Mouse (Mus musculus) lung, postnatal 10 days (tissue): ENCODE results near the gene Fign.
A peak's percentile ranks its signal among the peaks of the same experiment; 100 is the strongest.

ENCODE experiments used
- DNase-seq: peaks from one replicate; pipeline ENCODE4 v3.0.0; 2021

The Fign gene

GRCm38 (mm10) chr2:64048142-64048541, 49.7 kb downstream of the Fign start:
- DNase-seq: no peak

DNA sequence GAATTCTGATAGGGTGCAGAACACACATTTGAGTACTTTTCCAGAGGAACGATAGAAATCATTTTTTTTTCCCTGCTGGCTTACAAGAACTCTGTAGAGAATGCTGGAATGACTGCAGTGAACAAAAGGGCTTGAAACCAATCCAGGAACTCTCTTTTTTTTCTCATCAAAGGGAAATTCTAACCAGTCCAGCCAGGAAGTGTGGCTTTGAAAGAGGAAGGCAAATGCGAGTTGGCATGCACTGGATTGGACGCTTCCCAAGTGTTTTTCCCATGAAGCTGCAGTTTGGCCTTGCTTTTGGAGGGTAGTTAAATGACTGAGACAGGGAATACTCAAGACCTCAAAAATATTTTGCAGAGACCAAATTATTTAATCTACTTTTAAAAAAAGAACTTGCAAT, 54.7 kb downstream of the Fign start:
- DNase-seq: peak; percentile 65

DNA sequence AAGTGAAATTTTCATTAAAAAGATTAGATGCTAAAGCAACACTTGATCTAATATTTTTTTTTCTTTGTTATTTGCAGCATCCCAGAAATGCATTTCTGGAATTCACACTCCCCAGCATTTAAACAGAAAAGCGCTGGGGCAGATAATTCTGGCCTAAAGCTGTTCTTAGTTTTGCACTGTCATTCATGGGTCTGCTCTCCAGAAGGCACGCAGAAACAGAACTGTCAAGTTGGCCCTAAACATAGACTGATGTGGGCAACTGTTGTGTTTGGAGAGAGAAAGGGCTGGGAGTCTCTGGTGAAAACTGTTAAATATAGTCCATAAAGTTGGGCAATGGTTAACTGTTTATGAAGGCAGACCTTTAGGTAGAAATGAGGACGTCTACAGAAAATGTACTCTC, 62.4 kb downstream of the Fign start:
- no peak for DNase-seq

DNA sequence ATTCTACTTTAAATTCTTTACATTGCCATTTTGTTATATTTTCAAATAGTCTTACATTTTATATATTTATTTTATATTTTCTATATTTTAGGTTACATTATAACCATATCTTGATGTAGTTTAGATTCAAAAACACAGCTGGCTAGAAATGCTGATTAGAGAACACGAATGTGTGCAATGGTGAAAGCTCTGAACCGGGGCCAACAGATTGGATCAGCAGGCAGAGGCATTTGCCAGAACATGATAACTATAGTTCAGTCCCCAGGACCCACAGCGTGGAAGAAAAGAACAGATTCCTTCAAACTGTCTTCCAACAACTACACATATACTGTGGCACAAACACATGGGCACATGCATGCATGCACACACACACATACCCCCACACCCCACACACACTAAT, 64.0 kb downstream of the Fign start:
- no peak for DNase-seq

DNA sequence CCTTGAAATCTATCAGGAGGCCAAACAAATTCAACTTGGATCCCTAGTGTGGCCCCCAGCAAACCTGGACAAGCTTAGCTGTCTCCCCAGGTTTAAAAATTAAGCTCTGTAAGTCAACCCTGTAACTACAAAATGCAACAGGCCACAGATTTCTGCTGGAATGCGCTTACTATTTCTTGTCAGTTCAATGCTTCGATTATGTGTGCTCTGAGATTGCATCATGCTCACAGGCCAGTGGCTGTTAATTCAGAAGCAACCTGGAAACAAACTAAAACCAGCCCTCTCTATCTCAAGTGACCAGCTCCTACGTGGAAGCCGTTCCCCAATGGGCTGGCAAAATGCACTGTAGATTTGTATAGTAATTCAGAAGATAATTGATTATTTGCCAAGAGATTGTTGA, 71.9 kb downstream of the Fign start:
- DNase-seq: no peak

DNA sequence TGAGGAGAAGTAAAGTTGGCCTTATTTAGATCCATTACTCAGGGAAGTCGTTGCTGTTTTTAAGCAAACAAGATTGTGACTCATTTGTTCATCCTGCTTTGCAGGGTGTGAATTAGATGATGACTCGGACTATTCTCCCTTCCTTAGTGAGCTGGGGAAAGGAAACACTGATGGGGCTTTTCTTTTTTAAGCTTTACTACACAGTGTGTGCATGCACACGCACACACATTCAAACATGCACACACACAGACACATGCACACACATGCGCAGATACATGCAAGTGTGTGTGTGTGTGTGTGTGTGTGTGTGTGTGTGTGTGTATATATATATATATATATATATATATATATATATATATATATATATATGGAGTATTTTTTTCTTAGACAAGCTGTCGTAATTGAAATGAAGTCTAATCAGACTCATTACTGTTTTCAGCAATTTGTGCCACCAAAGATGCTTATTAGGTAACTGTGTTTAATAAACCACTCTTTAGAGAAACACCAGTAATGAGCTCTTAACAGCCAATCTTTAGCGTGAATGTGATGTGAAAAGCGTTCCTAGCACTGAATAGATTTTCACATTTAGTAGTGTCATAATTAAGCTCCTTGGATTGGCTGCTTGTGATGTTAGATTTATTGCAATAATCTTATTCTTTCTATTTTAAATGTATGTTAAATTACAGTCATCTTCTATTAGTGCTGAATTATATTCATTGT, 103.4 kb downstream of the Fign start:
- DNase-seq: no peak

- peak; percentile 16 for DNase-seq
Measured at GRCm38 (mm10) chr2:63985426-63985825, 112.4 kb downstream of the Fign start.

DNA sequence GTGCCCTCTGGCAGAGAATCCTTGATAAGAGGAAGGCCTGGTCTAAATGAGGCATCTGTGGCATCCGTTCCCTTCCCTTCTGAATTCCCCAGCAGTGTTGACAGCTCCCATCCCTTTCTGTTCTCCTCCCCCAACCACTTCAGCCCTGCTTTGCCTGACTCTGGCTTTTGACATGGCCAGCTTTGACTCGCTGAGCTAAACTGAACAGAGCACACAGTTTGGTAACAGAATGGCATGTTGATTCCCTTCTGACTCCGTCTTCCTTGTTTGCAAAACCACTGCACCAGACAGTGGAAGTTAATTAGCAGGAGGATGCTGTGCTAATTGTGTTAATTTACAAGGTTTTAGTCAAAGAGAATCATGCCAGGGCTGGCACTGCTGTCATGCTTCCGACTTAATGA, 115.5 kb downstream of the Fign start:
- no peak for DNase-seq

DNA sequence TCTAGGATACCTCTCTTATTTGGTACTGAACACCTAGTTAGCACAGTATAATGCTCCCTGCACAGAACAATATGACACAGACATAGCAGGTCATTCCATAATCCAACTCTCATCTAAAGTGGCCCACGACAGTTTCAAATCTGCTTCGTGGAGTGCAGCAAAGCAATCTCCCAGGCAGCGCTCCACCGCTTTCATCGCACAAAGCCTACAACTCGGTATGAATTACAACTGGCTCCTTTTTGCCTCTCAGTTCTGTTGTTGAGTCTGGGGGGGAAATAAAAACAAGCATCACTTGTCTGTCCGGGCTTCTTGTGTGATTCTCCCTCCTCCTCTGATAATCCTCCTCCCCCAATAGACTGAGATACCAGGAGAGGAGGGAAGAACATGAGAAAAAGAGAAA, 116.4 kb downstream of the Fign start:
- no peak for DNase-seq

GRCm38 (mm10) chr2:63969633-63970032, 128.2 kb downstream of the Fign start:
- no peak for DNase-seq

- no peak for DNase-seq
Measured at GRCm38 (mm10) chr2:63931041-63931440, 166.8 kb downstream of the Fign start.

- DNase-seq: no peak
Measured at GRCm38 (mm10) chr2:63926481-63927097, 171.2 kb downstream of the Fign start.

DNA sequence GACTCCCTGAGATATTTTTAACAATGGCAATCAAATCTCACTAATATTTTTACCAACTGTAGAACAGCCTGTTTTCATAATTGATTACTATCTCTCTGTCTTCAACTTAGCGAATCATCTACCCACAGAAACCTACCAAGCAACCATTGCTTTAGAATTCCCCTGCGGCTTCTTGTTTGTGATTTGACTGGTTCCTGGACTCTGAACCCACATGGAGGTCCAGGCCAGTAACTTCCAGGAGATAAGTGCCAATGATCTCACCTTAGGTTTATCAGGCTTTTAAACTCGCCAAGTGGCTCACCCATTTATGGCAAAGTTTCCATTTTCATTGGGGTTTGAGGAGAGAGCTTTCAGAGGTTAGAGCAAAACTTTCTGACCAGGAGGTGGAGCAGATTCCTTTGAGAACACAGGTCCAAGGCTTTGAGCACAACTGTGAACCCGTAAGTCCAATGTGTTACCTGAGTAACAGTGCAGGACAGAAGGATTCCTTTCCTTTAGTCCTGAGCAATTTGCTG, 172.1 kb downstream of the Fign start:
- no peak for DNase-seq
